Mouse (Mus musculus) splenic B cell, adult 2 months (primary cell): Measurements from ENCODE around the gene Mynn.

Experiments
- DNase-seq: peaks from one replicate; pipeline ENCODE4 v3.0.0-alpha.2; 2011; ENCODE audit warnings: low read depth, low spot score
- H3K27me3 ChIP-seq: 2 replicates; pipeline ENCODE4 v1.6.1; 2012; ENCODE audit warnings: mild to moderate bottlenecking, low read length, moderate library complexity, mixed read lengths; ENCODE audit not compliant: control insufficient read depth, poor library complexity, insufficient read depth, severe bottlenecking
- H3K36me3 ChIP-seq: 2 replicates; pipeline ENCODE4 v1.6.1; 2012; ENCODE audit warnings: mild to moderate bottlenecking, low read length, moderate library complexity, mixed read lengths; ENCODE audit not compliant: control insufficient read depth, poor library complexity, insufficient read depth, severe bottlenecking

The Mynn gene

GRCm38 (mm10) chr3:30602740-30603098 lies 854 bp downstream of the Mynn start:
- no peak for DNase-seq
- Histone ChIP-seq H3K27me3 (no peaks in the 10 kb centered on the region), H3K36me3 (peaks cover 4% of the 10 kb centered on the region)

GRCm38 (mm10) chr3:30603256-30603655 lies 1.4 kb downstream of the Mynn start:
- peaks cover 6% of the 10 kb centered on the region for H3K36me3 ChIP-seq
- DNase-seq = no peak
- H3K27me3 ChIP-seq = no peaks in the 10 kb centered on the region

DNA sequence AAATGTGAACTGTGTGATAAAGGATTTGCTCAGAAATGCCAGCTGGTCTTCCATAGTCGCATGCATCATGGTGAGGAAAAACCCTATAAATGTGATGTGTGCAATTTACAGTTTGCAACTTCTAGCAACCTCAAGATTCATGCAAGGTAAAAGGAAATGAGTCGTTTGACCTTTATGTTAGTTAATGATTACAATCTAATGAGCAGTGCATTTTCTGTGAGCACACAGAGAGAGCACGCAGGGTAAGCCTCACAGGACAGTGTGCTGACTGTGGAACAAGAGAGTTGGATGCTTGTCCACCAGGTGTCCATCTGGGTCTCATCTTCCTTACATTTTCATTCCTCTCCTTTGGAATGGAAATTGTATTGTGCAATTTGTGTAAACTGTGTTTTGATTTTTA lies 7.1 kb downstream of the Mynn start:
- Histone ChIP-seq H3K36me3 (peaks cover 9% of the 10 kb centered on the region), H3K27me3 (no peaks in the 10 kb centered on the region)
- DNase-seq = no peak

- Histone ChIP-seq H3K27me3 (no peaks in the 10 kb centered on the region), H3K36me3 (peaks cover 13% of the 10 kb centered on the region)
- DNase-seq = no peak
These were observed 9.1 kb downstream of the Mynn start for GRCm38 (mm10) chr3:30610930-30611329.

DNA sequence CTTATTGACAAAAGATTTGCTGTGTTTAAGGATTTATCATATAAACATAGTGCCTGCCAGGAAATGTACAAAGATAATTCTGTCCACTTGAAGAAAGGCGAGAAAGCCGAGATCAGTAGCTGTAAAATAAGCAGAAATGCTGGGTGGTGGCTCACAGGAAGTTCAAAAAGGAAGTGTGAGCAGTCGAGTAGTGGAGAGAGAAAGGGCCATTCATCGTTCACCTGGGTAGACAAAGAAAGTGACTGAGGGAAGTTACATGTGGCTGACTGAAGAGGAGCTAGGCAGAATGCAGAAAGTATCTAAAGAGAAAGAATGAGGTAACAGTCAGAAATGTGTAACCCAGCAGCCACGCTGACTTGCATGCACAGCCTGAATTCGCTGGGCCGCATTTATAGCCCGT lies 18.3 kb downstream of the Mynn start:
- Histone ChIP-seq H3K36me3 (peaks cover 2% of the 10 kb centered on the region), H3K27me3 (no peaks in the 10 kb centered on the region)
- peak; percentile 75 for DNase-seq

- no peak for DNase-seq
- Histone ChIP-seq H3K36me3 (no peaks in the 10 kb centered on the region), H3K27me3 (no peaks in the 10 kb centered on the region)
These were observed 31.8 kb downstream of the Mynn start for GRCm38 (mm10) chr3:30633681-30634080.

DNA sequence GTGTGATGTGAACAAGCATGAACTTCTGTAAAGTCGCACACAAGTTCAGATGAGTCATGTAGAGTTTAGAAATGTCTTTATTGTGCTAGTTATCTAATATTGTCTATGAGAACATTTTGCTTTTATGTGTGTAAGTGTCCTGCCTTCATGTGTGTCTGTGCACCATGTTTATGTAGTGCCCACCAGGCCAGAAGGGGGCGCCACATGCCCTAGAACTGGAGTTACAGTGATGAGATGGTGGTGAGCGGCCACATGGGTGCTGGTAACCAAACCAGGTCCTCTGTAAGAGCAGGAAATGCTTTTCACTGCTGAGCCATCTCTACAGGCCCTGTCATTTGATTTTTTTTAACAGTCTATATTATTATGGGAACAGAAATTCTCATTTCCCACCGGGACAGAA lies 33.8 kb downstream of the Mynn start:
- no peaks in the 10 kb centered on the region for H3K27me3 ChIP-seq
- no peak for DNase-seq
- no peaks in the 10 kb centered on the region for H3K36me3 ChIP-seq

- Histone ChIP-seq H3K27me3 (no peaks in the 10 kb centered on the region), H3K36me3 (no peaks in the 10 kb centered on the region)
- no peak for DNase-seq
These were observed 42.3 kb downstream of the Mynn start, which contains the start of gene Lrriq4 for GRCm38 (mm10) chr3:30644207-30644606. Gene Lrriq4, plus strand, starts transcription at chr3:30644507.

- H3K27me3 ChIP-seq = no peaks in the 10 kb centered on the region
- no peaks in the 10 kb centered on the region for H3K36me3 ChIP-seq
- no peak for DNase-seq
These were observed 44.9 kb downstream of the Mynn start for GRCm38 (mm10) chr3:30646761-30647160.

GRCm38 (mm10) chr3:30647440-30648090 lies 45.7 kb downstream of the Mynn start, which contains the start of gene Lrrc34:
Gene Lrrc34, minus strand, starts transcription at chr3:30647869.
- peak; percentile 13 for DNase-seq
- no peaks in the 10 kb centered on the region for H3K36me3 ChIP-seq
- H3K27me3 ChIP-seq = no peaks in the 10 kb centered on the region

DNA sequence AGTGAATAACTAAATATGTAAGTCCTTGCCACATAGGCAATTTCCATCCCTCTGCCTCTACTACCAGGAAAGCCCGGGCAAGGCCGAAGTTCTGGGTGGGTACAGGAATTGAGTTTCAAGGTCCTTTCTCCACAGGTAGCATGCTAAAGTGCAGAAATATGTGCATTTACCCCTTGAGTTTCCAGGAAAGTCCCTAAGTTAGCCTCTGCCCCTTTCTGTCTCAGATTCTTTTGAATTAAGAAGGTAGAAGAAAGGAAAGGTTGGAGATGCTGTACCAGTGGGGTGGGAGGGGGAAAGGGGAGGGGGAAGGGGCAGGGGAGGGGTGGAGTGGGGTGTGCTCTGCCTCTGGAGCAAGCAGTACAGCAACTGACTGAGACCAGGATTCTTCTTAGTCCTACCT lies 46.6 kb downstream of the Mynn start:
- no peak for DNase-seq

DNA sequence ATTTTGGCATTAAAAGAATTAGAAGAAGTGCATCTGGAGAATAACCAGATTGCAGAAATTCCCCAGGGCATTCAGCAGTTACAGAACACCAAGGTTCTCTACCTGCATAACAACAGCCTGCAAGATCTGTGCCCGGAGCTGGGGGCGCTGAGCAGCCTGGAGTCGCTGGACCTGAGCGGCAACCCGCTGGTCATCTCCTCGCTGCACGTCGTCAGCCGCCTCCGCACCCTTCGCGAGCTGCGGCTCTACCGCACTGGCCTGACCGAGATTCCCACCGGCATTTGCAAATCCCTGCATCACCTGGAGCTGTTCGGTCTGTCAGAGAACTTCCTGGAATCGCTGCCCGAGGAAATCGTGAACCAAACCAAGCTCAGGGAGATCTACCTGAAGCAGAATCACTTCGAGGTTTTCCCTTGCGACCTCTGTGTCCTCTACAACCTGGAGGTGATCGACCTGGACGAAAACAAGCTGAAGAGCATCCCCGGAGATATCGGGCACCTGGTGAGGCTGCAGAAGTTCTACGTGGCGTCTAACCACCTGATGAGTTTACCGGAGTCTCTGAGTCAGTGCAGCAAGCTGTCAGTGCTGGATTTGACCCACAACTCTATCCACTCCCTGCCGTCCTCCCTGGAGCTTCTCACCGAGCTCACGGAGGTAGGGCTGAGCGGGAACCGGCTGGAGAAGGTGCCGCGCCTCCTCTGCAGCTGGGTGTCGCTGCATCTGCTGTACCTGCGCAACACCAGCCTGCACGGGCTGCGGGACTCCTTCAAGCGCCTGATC lies 48.4 kb downstream of the Mynn start:
- peak; percentile 9 for DNase-seq
- Histone ChIP-seq H3K27me3 (no peaks in the 10 kb centered on the region), H3K36me3 (no peaks in the 10 kb centered on the region)

More for the DNA sequence above, 46.6 kb downstream of the Mynn start:
- no peaks in the 10 kb centered on the region for H3K36me3 ChIP-seq
- no peaks in the 10 kb centered on the region for H3K27me3 ChIP-seq

- Histone ChIP-seq H3K36me3 (no peaks in the 10 kb centered on the region), H3K27me3 (no peaks in the 10 kb centered on the region)
- DNase-seq = no peak
These were observed 54.1 kb downstream of the Mynn start for GRCm38 (mm10) chr3:30655937-30656336.

DNA sequence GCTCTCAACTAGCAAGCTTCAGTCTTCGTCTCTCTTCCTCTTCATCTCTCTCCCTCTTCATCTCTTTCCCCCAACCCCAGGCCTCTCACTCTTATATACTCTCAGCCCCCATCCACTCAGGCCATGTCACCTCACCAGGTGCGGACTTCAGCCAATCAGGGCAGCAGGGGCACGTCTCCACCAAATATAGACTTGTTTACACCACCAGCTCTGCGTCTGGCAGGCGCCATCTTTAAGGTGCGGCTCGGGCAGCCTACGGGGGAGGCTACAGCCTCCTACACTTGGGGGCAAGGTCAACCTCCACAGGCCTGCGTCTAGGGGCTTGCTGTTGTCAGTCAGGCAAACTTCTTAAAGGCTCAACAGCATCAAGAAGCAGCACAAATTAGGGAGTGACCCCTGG lies 56.6 kb downstream of the Mynn start:
- no peak for DNase-seq
- H3K27me3 ChIP-seq = no peaks in the 10 kb centered on the region
- H3K36me3 ChIP-seq = no peaks in the 10 kb centered on the region
